Mouse (Mus musculus) liver, adult 2 months (tissue): Measurements from ENCODE around the gene Sult3a1. TPM values are rescaled to one million over a fixed set of nuclear protein-coding genes. Genes with fewer than 3 reads are reported as not detected.

ENCODE experiments used
- DNase-seq: peaks from one replicate; pipeline ENCODE4 v3.0.0-alpha.2; 2011; ENCODE audit warnings: low read depth, low spot score; ENCODE audit errors: extremely low read depth
- H3K27ac ChIP-seq: fragments of 200-500 bp; replicated peaks from 2 replicates; pipeline ENCODE4 v1.5.1; 2012; ENCODE audit warnings: low read depth, mild to moderate bottlenecking, control low read depth, inconsistent platforms, low read length; ENCODE audit not compliant: insufficient read depth
- H3K27me3 ChIP-seq: fragments of 200-500 bp; 2 replicates; pipeline ENCODE4 v1.6.1; 2012; ENCODE audit warnings: mild to moderate bottlenecking, moderate library complexity, low read length, inconsistent platforms; ENCODE audit not compliant: control insufficient read depth, insufficient read depth
- H3K36me3 ChIP-seq: fragments of 200-500 bp; 2 replicates; pipeline ENCODE4 v1.6.1; 2012; ENCODE audit warnings: low read length, inconsistent platforms; ENCODE audit not compliant: control insufficient read depth, insufficient read depth
- H3K4me1 ChIP-seq: fragments of 200-500 bp; 2 replicates; pipeline ENCODE4 v1.6.1; 2011; ENCODE audit warnings: low read length; ENCODE audit not compliant: control insufficient read depth, insufficient read depth
- H3K4me3 ChIP-seq: fragments of 200-500 bp; 2 replicates; pipeline ENCODE4 v1.5.1; 2011; ENCODE audit warnings: low read depth, mild to moderate bottlenecking, control low read depth, low read length, moderate library complexity; ENCODE audit not compliant: insufficient read depth
- H3K79me2 ChIP-seq: fragments of 200-500 bp; 2 replicates; pipeline ENCODE4 v1.6.1; 2012; ENCODE audit warnings: inconsistent platforms, mild to moderate bottlenecking, low read length, moderate library complexity; ENCODE audit not compliant: control insufficient read depth, insufficient read depth
- H3K9ac ChIP-seq: fragments of 200-500 bp; 2 replicates; pipeline ENCODE4 v1.6.1; 2012; ENCODE audit warnings: low read depth, mild to moderate bottlenecking, control low read depth, inconsistent platforms, low read length
- CTCF ChIP-seq: fragments of 200-500 bp; IDR thresholded peaks from 2 replicates; pipeline ENCODE4 v1.5.1; 2011; ENCODE audit warnings: low read depth, low read length, control low read depth
- POLR2A ChIP-seq: fragments of 200-500 bp; IDR thresholded peaks from 2 replicates; pipeline ENCODE4 v1.6.1; 2011; ENCODE audit warnings: low read length, control low read depth; ENCODE audit not compliant: insufficient read depth; ENCODE audit errors: extremely low read depth
- WGBS: fragments of 180-500 bp; shearing (Covaris S2); methylation state at CpG from one replicate; pipeline ENCODE4 v1.1.7; 2018; 5-methylcytosine and 5-hydroxymethylcytosine counted together
- polyA plus RNA-seq: library from polyadenylated mRNA; depleted of rRNA; stranded (reverse); fragments of >200 nt; gene quantifications from 2 replicates; pipeline ENCODE4 v1.2.3, GENCODE M21; 2012; rRNA removed
- total RNA-seq: library from RNA; depleted of rRNA; stranded (reverse); fragments of >200 nt; gene quantifications from 2 replicates; pipeline ENCODE4 v1.2.3, GENCODE M21; 2014; rRNA removed

Sult3a1 gene
- total RNA-seq (78.9 and 564 TPM in 2 replicates), polyA plus RNA-seq (4.2 and 15.5 TPM in 2 replicates)

DNA sequence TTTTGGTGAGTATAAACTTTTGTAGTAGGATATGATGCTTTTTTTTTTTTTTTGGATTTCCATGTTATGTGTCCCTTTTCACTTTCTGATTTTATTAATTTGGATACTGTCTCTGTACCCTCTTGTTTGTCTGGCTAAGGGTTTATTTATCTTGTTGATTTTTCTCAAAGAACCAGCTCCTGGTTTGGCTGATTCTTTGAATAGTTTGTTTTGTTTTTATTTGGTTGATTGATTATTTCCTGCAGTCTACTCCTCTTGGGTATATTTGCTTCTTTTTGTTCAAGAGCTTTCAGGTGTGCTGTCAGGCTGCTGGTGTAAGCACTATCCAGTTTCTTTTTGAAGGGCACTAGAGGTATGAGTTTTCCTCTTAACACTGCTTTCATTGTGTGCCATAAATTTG lies at the start of gene Sult3a1:
Sult3a1 (plus strand) TSS at position 301 of the 400 bp plus-strand sequence.
- Histone ChIP-seq H3K4me1 (no peaks in the 10 kb centered on the region), H3K36me3 (no peaks in the 10 kb centered on the region)

GRCm38 (mm10) chr10:33811807-33812206 lies 45.7 kb upstream of the Sult3a1 start:
- WGBS = 65% methylated on average over 1 of the region's 1 CpGs
- H3K4me3 ChIP-seq = no peak overlapping the region
- no peak for TF ChIP-seq POLR2A
- no peak for TF ChIP-seq CTCF
- H3K27ac ChIP-seq = no peak overlapping the region
- H3K79me2 ChIP-seq = no peaks in the 10 kb centered on the region
- H3K27me3 ChIP-seq = peaks cover 4% of the 10 kb centered on the region
- no peak for DNase-seq
- H3K9ac ChIP-seq = no peak overlapping the region
- no peaks in the 10 kb centered on the region for H3K36me3 ChIP-seq
- H3K4me1 ChIP-seq = peaks cover 5% of the 10 kb centered on the region; the same call in 1 of the 2 replicates

More for the DNA sequence above, at the start of gene Sult3a1:
- H3K27me3 ChIP-seq = peaks cover 3% of the 10 kb centered on the region; the same call in 1 of the 2 replicates
- DNase-seq = peak; percentile 45
- H3K9ac ChIP-seq = no peak within 1 kb of the TSS
- TF ChIP-seq POLR2A = no peak
- no peak for TF ChIP-seq CTCF
- no peak within 1 kb of the TSS for H3K27ac ChIP-seq
- H3K4me3 ChIP-seq = no peak within 1 kb of the TSS
- H3K79me2 ChIP-seq = no peaks in the 10 kb centered on the region

DNA sequence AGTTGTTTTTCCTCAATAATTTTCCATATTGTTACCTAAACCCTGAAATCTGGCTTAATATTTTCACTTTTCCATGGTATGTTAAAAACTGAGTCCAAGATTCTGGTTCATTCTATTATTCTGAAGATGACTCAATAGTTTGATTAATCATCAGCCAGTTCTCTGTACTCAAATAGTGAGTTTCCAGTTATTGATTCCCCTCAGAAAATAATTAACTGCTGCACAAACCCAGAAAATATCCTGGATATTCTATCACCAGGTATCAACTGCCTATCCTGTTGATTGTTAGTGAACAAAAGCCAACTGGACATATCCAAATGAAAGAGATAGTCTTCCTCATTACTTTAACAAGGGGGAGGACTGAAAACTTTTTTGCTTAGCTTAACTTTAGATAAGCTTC lies 43.3 kb upstream of the Sult3a1 start:
- H3K4me3 ChIP-seq = no peak overlapping the region
- no peak overlapping the region for H3K9ac ChIP-seq
- H3K36me3 ChIP-seq = no peaks in the 10 kb centered on the region
- H3K27ac ChIP-seq = no peak overlapping the region
- TF ChIP-seq POLR2A = no peak
- no peak for TF ChIP-seq CTCF
- no peaks in the 10 kb centered on the region for H3K79me2 ChIP-seq
- H3K4me1 ChIP-seq = peaks cover 8% of the 10 kb centered on the region; the same call in 1 of the 2 replicates
- peak; percentile 80 for DNase-seq
- peaks cover 4% of the 10 kb centered on the region for H3K27me3 ChIP-seq

DNA sequence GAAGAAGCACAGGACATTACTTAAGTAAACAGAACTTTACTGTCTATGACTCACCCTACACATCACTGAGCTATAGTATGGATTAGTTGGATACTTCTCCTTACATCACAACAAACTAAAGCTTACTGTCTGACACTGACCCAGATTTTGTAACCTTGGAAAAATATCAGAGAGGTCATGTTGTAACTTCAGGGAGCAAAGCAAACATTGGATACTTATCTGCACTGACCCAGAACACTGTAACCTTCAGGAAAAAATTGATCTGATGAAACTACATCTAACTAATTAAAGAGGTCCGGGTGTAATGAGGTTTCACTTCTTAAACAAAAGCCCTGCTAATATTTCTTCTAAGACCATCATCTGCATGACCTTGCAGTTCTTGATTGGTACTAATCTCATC lies 40.6 kb upstream of the Sult3a1 start:
- no peak overlapping the region for H3K4me3 ChIP-seq
- TF ChIP-seq POLR2A (no peak), CTCF (no peak)
- 10% methylated on average over 1 of the region's 1 CpGs for WGBS
- no peak overlapping the region for H3K9ac ChIP-seq
- no peaks in the 10 kb centered on the region for H3K36me3 ChIP-seq
- no peaks in the 10 kb centered on the region for H3K79me2 ChIP-seq
- peaks cover 2% of the 10 kb centered on the region; the same call in 1 of the 2 replicates for H3K27me3 ChIP-seq
- peaks cover 6% of the 10 kb centered on the region; the same call in 1 of the 2 replicates for H3K4me1 ChIP-seq
- DNase-seq = peak; percentile 91
- no peak overlapping the region for H3K27ac ChIP-seq

DNA sequence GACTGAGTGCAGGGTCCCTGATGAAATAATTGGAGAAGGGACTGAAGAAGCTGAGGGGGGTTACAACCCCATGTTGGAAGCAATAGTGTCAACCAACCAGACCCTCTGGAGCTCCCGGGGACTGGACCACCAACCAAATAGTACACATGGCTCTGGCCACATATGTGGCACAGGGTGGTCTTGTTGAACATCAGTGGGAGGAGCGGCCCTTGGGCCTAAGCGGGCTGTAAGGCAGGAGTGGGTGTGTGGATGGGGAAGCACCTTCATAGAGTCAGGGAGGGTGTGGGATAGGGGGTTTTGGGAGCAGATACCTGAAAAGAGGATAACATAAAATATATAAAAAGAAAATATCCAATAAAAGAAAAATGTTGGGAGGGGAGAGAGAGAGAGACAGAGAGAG lies 36.6 kb upstream of the Sult3a1 start:
- H3K4me3 ChIP-seq = no peak overlapping the region
- TF ChIP-seq CTCF (no peak), POLR2A (no peak)
- peaks cover 5% of the 10 kb centered on the region; the same call in 1 of the 2 replicates for H3K4me1 ChIP-seq
- no peak for DNase-seq
- 92% methylated on average over 3 of the region's 3 CpGs for WGBS
- no peaks in the 10 kb centered on the region for H3K36me3 ChIP-seq
- no peak overlapping the region for H3K9ac ChIP-seq
- H3K27me3 ChIP-seq = peaks cover 2% of the 10 kb centered on the region; the same call in 1 of the 2 replicates
- no peak overlapping the region for H3K27ac ChIP-seq
- H3K79me2 ChIP-seq = no peaks in the 10 kb centered on the region

- WGBS = 41% methylated on average over 2 of the region's 2 CpGs
- no peak overlapping the region for H3K9ac ChIP-seq
- no peaks in the 10 kb centered on the region for H3K27me3 ChIP-seq
- no peaks in the 10 kb centered on the region for H3K36me3 ChIP-seq
- H3K79me2 ChIP-seq = no peaks in the 10 kb centered on the region
- no peak overlapping the region for H3K27ac ChIP-seq
- no peaks in the 10 kb centered on the region for H3K4me1 ChIP-seq
- DNase-seq = peak; percentile 65
- TF ChIP-seq CTCF = no peak
- no peak for TF ChIP-seq POLR2A
- no peak overlapping the region for H3K4me3 ChIP-seq
These were observed 8.5 kb downstream of the Sult3a1 start for GRCm38 (mm10) chr10:33865994-33866393.
